ENCODE assay signal across 8 mouse cellular contexts in genomic region chr2:165529106-165529505, GRCm38 (mm10). TPM values are rescaled to one million over a fixed set of nuclear protein-coding genes. Genes with fewer than 3 reads are reported as not detected.
DNase-seq lines count a peak whose midpoint lies in the region; ATAC-seq lines count a peak whose summit lies in the region.

No protein-coding gene starts in this region.

- WGBS in kidney, embryonic 15.5 days: 19% methylated on average over 8 of the region's 8 CpGs
- 25% methylated on average over 8 of the region's 8 CpGs for WGBS in limb, embryonic 10.5 days
- 22% methylated on average over 8 of the region's 8 CpGs for WGBS in neural tube, embryonic 11.5 days

- H3K4me2 ChIP-seq in kidney, embryonic 15.5 days: no peak overlapping the region
- H3K4me2 ChIP-seq in neural tube, embryonic 11.5 days (ENCODE audit: low read depth): no peak overlapping the region

- no peak overlapping the region for H3K9ac ChIP-seq in kidney, embryonic 15.5 days
- no peak overlapping the region for H3K9ac ChIP-seq in neural tube, embryonic 11.5 days (ENCODE audit: low read length)

- no peak overlapping the region for H3K4me3 ChIP-seq in kidney, embryonic 15.5 days (replicated peaks)
- H3K4me3 ChIP-seq in limb, embryonic 10.5 days: no peak overlapping the region
- no peak overlapping the region for H3K4me3 ChIP-seq in neural tube, embryonic 11.5 days (ENCODE audit: low read depth, low read length)

- H3K27ac ChIP-seq in kidney, embryonic 15.5 days: no peak overlapping the region
- H3K27ac ChIP-seq in limb, embryonic 10.5 days: no peak overlapping the region
- no peak overlapping the region for H3K27ac ChIP-seq in neural tube, embryonic 11.5 days (ENCODE audit: low read depth, low read length)

- no peaks in the 10 kb centered on the region for H3K27me3 ChIP-seq in kidney, embryonic 15.5 days
- peaks cover 22% of the 10 kb centered on the region; the same call in 1 of the 2 replicates for H3K27me3 ChIP-seq in limb, embryonic 10.5 days (ENCODE audit: low read depth, poor library complexity, severe bottlenecking)
- no peaks in the 10 kb centered on the region for H3K27me3 ChIP-seq in neural tube, embryonic 11.5 days (ENCODE audit: control insufficient read depth, insufficient read depth, low read length)

- intact Hi-C loops in gastrocnemius, postnatal 14 days (cut with DNase I; ENCODE audit: low total_unique reads): no loop called here

- no peak for ATAC-seq in kidney, embryonic 15.5 days (replicated peaks; ENCODE audit: low FRiP score)
- ATAC-seq in neural tube, embryonic 11.5 days (ENCODE audit: insufficient read depth, low FRiP score, low TSS enrichment): no peak

- DNase-seq in kidney, adult 18-20 months: peak; percentile 51
- DNase-seq in NIH3T3 (ENCODE audit: low read depth): peak; percentile 83
- peak; percentile 30 for DNase-seq in cerebellum, adult 9-11 months
- DNase-seq in gastrocnemius, postnatal 14 days: peak; percentile 61
- peak; percentile 88 for DNase-seq in limb, embryonic 10.5 days (ENCODE audit: low spot score)
- peak; percentile 77 for DNase-seq in neural tube, embryonic 11.5 days (ENCODE audit: low spot score)
- peak; percentile 6 to 60 for DNase-seq in thymus, postnatal 10 days (ENCODE audit: low spot score in 2 of 2)

- no peaks in the 10 kb centered on the region for H3K36me3 ChIP-seq in kidney, embryonic 15.5 days
- no peaks in the 10 kb centered on the region for H3K36me3 ChIP-seq in limb, embryonic 10.5 days
- no peaks in the 10 kb centered on the region for H3K36me3 ChIP-seq in neural tube, embryonic 11.5 days (ENCODE audit: control insufficient read depth, insufficient read depth, low read length)

- H3K4me1 ChIP-seq in kidney, embryonic 15.5 days: no peaks in the 10 kb centered on the region
- peaks cover 22% of the 10 kb centered on the region; the same call in 1 of the 2 replicates for H3K4me1 ChIP-seq in limb, embryonic 10.5 days
- peaks cover 4% of the 10 kb centered on the region; the same call in 1 of the 2 replicates for H3K4me1 ChIP-seq in neural tube, embryonic 11.5 days (ENCODE audit: control insufficient read depth, insufficient read depth, low read length)

- H3K9me3 ChIP-seq in kidney, embryonic 15.5 days (replicated peaks): no peaks in the 10 kb centered on the region
- no peaks in the 10 kb centered on the region for H3K9me3 ChIP-seq in limb, embryonic 10.5 days (replicated peaks)
- H3K9me3 ChIP-seq in neural tube, embryonic 11.5 days (ENCODE audit: control insufficient read depth, low read length): no peaks in the 10 kb centered on the region

RNA-seq across cellular contexts. Expression of gene Slc2a10, which starts 25.5 kb away (rescaled TPM):
- 6.9 and 7.2 TPM in 2 replicates for polyA plus RNA-seq in kidney, embryonic 15.5 days (2015; fragmentation: Nextera tagmentation; extraction: Ambion mirVana)
- total RNA-seq in gastrocnemius, postnatal 14 days (2021): 1 to 10 TPM; 2.4 to 2.7 TPM
- polyA plus RNA-seq in limb, embryonic 10.5 days (2016; fragmentation: Nextera tagmentation; extraction: Ambion mirVana): 3.0 and 4.6 TPM in 2 replicates
- polyA plus RNA-seq in neural tube, embryonic 11.5 days (2014; fragmentation: Nextera tagmentation; extraction: Ambion mirVana): 3.0 and 3.6 TPM in 2 replicates

RNA-seq across cellular contexts. Expression of gene Trp53rka, which starts 36.0 kb away (rescaled TPM):
- 36.3 and 37.2 TPM in 2 replicates for polyA plus RNA-seq in kidney, embryonic 15.5 days (2015; fragmentation: Nextera tagmentation; extraction: Ambion mirVana)
- 1 to 10 TPM; 7.6 to 8.2 TPM for total RNA-seq in gastrocnemius, postnatal 14 days (2021)
- 55.9 and 56.1 TPM in 2 replicates for polyA plus RNA-seq in limb, embryonic 10.5 days (2016; fragmentation: Nextera tagmentation; extraction: Ambion mirVana)
- polyA plus RNA-seq in neural tube, embryonic 11.5 days (2014; fragmentation: Nextera tagmentation; extraction: Ambion mirVana): 48.4 and 52.9 TPM in 2 replicates

RNA-seq across cellular contexts. Expression of gene Slc13a3, which starts 56.1 kb away (rescaled TPM):
- 2.6 and 3.4 TPM in 2 replicates for polyA plus RNA-seq in kidney, embryonic 15.5 days (2015; fragmentation: Nextera tagmentation; extraction: Ambion mirVana)
- under 1 TPM; 0.18 to 0.22 TPM for total RNA-seq in gastrocnemius, postnatal 14 days (2021)
- polyA plus RNA-seq in limb, embryonic 10.5 days (2016; fragmentation: Nextera tagmentation; extraction: Ambion mirVana): 0.24 TPM in 1 of 2 replicates, not detected in the other
- polyA plus RNA-seq in neural tube, embryonic 11.5 days (2014; fragmentation: Nextera tagmentation; extraction: Ambion mirVana): 0.23 and 0.24 TPM in 2 replicates

Comparison
In these comparisons a context has a peak if more than half of its experiments do, and no peak if none do; other contexts are left out.
1. DNase-seq: peak in every context shown above with its lines; median percentile 88 in limb, embryonic 10.5 days; 83 in NIH3T3; 77 in neural tube, embryonic 11.5 days; 61 in gastrocnemius, postnatal 14 days; 51 in kidney, adult 18-20 months; 33 in thymus, postnatal 10 days; 30 in cerebellum, adult 9-11 months.